Mouse (Mus musculus) thymus, postnatal 36 days (tissue): ENCODE measurements around the gene 6030468B19Rik.
A peak's percentile ranks its signal among the peaks of the same experiment; 100 is the strongest.
"Not testable (repeated sequence)": the region's sequence is repeated elsewhere in the genome, so short reads cannot be mapped to it uniquely, and the experiment has no call there.

ENCODE experiments used
- DNase-seq, 2 experiments: peaks; one replicate each; pipeline ENCODE4 v3.0.0; 2022; ENCODE audit warnings: mixed read lengths in 2 of 2

The 6030468B19Rik gene

DNA sequence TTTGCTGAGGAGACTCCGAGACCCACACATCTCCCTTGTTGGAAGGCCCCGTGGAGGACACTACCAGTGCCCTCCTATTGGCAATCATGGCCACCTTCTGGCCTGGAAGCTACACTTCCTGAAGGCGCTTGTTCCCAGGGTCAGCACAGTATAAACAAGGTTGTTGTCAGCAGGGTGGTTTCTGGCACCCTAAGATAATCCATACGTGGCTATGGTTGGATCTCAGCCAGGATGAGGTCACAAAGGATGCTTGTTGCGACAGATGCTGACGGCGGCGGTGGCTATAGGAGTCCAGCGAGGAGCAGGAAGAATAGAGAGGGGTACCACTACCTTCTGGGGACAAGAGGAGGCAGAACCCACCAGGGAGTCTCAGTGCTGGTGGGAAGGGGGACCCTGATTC, 32.9 kb downstream of the 6030468B19Rik start:
- DNase-seq = no peak

DNA sequence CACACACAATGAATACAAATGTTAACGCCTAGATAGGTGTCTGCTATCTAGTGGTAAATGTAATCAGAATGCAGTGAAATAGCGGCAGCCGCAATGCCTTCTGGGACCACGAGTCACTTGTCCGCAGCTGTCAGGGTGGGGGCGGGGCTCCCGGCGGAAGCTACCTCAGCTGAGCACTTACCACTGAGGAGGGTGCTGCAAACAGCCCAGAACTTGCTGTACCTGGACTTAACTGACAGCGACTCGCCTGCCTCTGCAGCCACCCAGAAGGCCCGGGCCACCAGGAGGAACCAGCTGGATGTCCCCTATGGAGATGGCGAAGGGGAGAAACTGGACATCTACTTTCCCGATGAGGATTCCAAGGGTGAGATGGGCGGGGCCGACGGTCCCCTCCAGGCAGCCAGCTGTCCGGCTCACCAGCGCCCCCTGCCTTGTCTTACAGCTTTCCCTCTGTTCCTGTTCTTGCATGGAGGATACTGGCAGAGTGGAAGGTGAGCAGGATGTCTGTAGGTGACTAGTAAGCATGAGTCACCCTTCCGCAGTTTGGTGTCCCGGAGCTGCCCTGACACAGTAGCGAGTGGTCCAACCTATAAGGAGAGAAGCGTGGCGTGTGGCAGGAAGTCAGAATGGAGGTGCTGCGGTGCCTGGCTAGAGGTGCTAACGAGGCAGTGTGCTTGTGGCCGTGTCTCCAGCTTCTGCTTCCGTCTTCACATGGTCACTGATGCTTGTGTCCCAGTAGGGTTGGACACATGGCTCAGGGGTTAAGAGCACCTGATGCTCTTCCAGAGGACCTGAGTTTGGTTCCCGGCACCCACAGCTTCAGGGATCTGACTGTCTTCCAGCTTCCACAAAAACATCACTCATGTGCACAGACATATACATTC, 34.9 kb downstream of the 6030468B19Rik start:
- peak; percentile 92 to 95 for DNase-seq

DNA sequence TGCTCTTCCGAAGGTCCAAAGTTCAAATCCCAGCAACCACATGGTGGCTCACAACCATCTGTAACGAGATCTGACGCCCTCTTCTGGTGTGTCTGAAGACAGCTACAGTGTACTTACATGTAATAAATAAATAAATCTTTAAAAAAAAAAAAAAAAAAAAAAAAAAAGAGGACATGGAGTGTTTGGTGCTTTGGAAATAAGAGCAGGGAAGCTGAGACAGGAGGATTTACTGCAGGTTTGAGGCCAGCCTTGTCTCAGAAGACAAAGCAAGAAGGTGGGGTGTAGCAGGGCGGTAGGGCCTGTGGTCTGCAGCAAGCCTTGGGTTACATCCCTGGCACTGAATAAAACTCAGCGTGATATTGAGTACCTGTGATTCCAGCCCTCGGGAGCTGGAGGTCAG, 36.0 kb downstream of the 6030468B19Rik start:
- not testable (repeated sequence) for DNase-seq

DNA sequence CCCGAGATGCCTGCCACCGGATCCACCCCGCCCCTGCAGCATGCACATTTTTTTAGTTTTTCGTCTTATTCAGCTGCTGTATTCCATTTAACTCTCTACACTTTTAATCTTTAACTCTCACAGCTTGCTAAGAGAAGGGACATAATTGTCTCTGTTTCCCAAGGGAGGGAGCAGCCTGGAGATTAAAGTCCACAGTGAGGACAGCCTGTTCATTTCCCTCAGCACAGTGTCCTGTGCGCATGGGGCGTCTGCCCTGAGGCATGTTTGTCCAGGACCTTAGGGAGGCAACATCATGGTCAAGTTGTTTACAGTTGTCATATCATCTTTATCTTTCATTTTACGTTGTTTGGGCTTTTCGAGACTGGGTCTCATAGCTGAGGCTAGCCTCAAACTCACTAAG, 36.6 kb downstream of the 6030468B19Rik start:
- no peak for DNase-seq

DNA sequence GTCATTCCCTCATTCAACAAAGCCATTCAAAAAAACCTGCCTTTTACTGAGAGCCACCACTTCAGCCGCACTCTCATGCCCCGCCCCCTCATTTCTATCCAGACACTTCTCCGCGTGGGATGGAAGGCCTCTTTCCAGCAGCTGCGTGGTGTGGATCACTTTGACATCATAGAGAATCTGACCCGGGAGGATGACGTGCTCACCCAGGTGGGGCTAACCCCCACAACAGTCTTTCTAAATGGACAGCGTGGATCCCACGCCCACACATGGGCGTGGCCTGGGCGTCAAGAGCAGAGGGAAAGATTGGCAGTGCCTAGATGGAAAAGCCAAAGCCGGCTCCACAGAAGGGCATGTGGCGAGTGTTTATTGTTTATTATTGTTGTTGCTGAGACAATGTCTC, 38.8 kb downstream of the 6030468B19Rik start:
- DNase-seq = no peak

DNA sequence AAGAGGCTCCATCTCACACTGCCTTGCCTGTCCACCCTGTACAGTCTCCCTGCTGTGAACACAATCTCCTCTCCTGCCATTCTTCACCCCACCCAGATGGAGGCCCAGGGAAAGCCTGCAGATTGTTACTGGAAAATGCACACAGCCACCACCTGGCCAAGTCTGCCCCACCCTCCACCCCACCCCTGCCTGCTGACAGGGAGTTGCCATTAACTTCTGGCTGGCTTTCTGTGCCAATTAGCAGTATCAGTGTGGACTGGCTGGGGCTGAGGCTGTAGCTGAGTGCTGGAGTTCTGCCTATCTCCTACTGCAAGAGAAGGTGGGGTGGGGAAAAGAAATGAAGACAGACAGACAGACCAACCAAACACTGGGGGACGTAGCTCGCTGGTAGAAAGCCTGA, 41.1 kb downstream of the 6030468B19Rik start:
- DNase-seq = no peak

DNA sequence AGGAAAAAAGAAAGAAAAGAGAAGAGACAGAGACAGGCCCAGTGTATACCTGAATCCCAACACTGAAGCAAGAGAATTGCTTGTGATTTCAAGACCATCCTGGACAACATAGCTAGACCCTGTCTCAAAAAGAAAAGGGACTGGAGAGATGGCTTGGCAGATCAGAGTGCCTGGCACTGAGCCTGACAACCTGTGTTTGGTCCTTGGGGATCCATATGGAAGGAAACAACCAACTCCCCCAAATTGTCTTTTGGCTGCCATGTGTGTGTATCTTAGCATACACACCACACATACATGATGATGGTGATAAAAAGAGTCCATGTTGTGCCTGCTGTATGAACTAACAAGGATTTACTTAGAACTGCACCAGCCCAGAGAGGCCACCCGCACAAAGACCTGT, 41.6 kb downstream of the 6030468B19Rik start:
- DNase-seq = no peak

DNA sequence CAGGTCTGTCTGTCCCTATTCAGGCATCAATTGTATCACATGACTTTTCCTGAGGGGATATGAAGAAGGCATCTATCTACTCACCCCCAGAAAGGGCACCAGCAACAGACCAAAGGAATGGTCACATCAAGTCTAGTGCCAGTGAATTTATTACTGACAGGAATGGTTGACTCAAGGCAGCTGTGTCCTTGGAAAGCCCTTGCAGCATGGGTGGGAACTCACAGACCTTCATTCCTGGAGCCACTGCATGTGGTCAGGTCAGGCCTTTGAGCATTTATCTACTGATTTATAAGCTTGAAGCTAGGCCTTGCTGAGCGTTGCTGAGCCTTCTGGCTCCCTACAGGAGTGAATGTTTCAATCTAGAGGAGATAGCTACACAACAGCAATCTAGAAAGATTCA, 43.5 kb downstream of the 6030468B19Rik start:
- DNase-seq = no peak

DNA sequence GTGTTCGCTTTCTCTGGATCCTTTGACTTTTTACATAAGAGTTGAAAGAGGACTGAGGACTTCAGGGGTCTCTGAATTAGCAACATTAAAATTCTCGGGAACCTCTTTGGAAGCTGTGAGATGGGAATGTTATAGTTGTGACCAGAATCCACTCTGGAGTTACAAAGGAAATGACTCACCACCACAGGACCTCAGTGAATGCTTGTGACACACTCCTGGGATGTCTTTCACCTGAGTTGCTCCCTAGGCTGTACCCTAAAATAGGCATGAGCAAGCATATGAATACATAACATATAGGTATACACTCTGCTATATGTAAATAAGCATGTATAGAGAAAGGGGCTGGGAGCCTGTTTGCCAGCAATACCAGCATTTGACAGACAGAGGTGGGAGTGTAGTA, 46.0 kb downstream of the 6030468B19Rik start:
- DNase-seq = no peak

DNA sequence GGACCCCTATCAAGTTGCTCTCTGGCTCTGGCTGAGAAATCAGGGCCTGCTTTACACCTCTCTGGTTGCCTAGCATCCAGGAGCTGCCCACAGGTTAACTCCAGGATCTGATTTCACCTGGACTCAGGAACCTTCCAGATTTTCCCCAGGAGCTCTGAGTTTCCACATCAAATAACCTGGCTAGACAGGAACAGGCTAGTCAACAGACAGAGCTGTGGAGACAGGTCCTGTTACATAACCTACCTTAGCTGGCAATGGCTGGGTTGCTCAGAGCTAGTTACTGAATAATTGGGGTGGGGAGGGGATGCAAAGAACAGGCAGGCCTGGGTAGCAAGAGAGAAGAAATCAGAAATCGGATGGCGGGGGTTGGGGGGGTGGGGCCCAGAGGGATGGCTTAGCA, 47.5 kb downstream of the 6030468B19Rik start:
- DNase-seq = no peak

DNA sequence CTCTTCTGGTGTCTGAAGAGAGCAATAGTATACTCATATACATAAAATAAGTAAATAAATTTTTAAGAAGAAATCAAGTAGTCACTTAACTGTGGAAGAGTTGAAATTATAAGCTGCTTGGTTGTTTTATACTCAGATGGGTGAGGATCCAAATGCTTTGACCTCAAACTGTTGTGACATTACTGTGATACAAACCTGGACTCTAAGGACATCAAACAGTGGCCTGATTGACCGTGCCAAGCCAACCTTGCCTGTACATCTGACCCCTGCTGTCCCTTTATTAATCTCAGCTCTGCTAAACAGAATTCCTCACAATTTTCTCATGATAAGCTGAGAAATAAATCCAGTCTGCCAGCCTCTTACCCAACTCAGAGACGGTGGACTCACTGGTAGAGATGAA, 48.2 kb downstream of the 6030468B19Rik start:
- DNase-seq = no peak

DNA sequence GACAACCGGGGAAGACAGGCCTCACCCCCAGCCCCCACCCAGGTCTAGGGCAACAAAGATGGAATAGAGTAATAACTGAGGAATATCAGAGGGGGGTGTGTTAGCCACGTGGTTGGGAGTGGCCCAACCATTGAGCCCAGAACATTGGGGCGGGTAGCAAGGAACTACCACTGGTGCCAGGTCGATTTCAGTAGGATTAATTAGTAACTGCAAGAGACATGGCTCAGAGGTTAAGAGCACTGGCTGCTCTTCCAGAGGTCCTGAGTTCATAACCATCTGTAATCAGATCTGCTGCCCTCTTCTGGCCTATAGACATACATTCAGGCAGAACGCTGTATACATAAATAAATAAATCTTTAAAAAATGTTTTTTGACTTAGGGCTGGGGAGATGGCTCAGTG, 49.2 kb downstream of the 6030468B19Rik start:
- no peak for DNase-seq

DNA sequence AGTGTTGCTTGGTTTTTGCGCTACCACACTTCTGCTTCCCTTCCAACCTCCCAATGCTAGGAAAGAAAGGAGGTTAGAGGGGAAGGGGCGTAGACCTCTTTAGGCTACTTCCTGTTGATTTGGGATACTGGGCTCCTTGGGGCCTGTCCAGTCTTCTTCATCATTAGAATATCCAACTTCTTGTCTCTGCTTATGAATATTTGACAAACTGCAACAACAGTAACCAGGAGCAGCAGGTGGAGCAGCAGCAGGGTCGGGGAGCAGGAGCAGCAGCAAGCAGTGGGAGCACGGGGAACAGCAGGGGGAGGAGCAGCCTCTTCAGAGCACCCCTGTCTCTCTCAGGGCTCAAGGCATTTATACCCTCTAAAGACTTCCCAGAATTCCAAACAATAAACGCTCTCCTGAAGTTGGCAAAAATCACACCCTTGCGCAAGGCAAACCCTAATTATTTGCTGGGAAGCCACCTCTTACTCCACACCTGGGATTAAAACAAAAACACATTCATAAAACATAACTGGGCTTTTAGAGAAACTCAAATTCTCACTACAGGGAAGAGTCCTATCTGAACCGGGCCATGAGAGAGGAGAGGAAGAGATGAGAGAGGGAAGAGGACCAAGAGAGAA, 50.2 kb downstream of the 6030468B19Rik start:
- no peak for DNase-seq

DNA sequence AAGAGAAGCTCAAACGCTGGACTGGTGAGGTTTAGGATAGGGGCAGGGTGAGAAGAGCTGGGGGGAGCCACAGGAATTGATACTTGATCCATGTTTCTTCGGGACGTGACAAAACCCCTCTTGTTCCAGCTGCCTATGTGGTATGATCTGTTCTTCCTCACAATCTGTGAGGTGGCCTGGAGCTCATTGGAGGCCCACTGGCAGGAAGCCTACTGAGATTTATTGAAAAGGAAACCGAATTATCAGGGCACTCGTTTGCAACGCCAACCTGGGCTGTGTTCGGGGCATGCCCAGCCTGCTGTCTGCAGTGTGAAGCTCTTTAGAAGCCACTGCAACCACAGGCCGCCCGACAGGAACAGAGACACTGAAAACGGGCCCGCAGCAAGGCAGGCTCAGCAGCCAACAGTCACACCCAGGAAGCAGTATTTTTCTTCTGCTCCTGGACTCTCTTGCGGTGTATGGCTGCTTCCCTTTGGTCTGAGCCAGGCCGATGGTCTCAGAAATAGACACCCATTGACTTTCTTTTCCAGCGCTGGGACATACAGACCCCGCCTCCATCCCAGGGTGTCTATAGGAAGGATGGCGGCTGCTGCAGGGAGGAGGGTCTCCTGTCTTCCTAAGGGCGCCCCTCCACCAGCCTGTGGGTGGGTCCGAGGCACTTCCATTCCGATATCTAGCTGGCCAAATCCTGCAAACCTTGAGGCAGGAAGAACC, 51.0 kb downstream of the 6030468B19Rik start:
- peak; percentile 65 to 74 for DNase-seq

DNA sequence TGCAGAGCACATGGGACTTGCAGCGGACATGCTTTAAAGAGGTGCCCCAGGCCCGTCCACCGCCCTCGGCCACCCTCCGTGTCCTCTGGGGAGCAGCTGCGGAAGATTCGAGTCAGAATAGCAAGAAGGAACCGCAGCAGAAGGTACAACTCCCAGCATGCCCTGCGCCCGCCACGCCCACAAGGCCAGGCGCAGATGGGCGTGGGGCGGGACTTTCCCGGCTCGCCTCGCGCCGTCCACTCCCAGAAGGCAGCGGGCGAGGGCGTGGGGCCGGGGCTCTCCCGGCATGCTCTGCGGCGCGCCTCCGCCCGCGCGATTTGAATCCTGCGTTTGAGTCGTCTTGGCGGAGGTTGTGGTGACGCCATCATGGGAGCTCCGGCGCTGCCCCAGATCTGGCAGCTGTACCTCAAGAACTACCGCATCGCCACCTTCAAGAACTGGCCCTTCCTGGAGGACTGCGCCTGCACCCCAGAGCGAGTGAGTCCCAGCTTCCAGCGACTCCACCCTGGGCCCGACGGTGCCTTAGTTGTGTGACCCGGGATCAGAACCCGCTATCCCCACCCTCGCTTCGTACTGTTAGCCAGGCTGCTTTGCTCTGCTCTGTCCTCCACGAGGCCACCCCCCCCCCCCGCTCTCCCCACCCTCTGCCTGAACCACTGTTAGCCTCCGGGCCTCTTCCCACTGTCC, 51.7 kb downstream of the 6030468B19Rik start, which contains the start of gene Birc5:
Birc5 (plus strand) TSS at position 267 of the 687 bp plus-strand sequence.
- peak; percentile 97 to 98 for DNase-seq

DNA sequence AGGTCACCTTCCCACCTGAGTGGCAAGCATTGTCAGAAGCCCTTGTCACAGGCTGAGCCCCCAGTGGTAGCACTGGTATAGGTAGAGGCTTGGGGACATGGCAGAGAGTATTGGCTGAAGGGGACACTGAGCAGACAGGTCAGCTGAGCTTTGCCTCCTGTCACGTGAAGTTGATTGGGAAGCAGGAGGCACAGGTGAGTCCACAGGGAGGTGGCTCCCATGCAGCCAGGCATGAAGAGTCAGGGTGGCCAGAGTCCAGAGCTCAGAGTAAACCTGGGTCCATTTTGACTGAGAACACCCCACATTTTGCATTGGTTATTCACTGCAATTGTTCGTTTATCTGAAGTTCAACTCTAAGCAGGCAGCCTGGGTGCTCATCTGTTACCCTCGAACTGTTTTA, 55.4 kb downstream of the 6030468B19Rik start:
- DNase-seq = no peak

DNA sequence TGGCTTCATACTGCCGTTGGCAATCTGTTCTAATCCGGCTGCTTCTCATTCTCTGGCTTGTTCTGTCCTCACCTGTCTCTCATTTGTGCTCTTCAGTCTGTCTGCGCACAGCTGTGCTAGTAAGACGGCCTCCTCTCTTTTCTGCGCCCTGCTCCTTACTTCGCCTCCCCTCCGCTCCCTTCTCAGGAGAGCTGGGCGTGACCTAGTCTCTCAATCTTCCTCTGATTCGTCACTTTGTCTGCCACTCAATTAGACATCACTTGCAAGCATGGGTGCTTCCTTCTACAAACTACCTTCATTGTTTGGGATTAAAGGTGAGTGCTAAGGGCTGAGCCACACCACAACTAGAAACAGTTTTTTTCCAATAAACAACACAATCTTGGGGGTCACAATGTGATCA, 56.8 kb downstream of the 6030468B19Rik start:
- DNase-seq = no peak

DNA sequence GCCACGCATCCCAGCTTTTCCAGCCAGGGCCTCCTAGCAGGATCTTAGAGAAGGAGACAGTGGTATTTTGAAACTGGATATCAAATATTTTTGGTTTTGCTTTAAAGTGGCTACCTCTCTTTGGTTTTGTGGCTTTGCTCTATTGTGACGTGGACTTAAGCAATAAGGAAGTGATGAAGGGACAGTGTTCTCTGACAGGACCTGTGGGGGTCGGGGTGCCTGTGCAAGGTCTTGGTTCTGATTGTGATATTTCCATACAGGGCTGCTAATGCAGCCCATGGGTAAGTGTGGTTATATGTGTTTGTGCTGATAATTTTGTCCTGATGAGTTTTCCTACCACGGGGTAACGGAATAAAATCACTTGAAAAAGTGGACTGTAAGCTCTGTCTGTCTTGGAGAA, 57.9 kb downstream of the 6030468B19Rik start:
- DNase-seq = no peak

DNA sequence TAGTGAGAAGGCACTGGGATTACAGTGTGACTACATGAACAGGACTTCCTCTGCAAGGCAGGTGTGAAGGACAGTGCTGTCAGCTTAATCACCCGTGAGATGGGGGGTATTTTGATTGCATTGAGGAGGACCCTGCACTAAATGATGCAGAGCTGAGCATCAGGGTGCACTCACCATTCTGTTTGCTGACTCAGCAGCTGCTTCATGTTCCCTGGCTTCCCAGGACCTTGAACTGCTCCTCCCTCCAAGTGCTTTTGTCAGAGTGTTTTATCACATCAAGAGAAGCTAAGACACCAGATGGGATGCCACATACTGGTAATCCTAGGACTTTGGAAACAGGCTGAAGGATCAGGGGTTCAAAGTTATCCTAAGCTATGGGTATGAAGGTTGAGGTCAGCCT, 58.5 kb downstream of the 6030468B19Rik start:
- no peak for DNase-seq
